Mouse (Mus musculus): ENCODE measurements around the gene Nat8f1.

- TF ChIP-seq CTCF (conservative IDR thresholded peaks at IDR 0.05 in 1 of 2, IDR thresholded peaks at IDR 0.05 in 1 of 2; ENCODE audit: low read depth in 2 of 2, low read length in 2 of 2), result no peak
- no peak for TF ChIP-seq POLR2A (IDR thresholded peaks at IDR 0.05; ENCODE audit: low read depth, low read length)
- TF ChIP-seq ELF1 (IDR thresholded peaks at IDR 0.05; ENCODE audit: low read depth, low read length), result no peak
- TF ChIP-seq CHD2 (IDR thresholded peaks at IDR 0.05; ENCODE audit: low read length), result no peak
- no peak for TF ChIP-seq SIN3A (IDR thresholded peaks at IDR 0.05; ENCODE audit: low read length)
- no peak for TF ChIP-seq KAT2A (IDR thresholded peaks at IDR 0.05; ENCODE audit: insufficient replicate concordance, low read length)
- TF ChIP-seq MAFK (IDR thresholded peaks at IDR 0.05; ENCODE audit: insufficient replicate concordance, low read length), result no peak
- TF ChIP-seq BHLHE40 (IDR thresholded peaks at IDR 0.05; ENCODE audit: low read depth, low read length), result no peak
- TF ChIP-seq EP300 (IDR thresholded peaks at IDR 0.05; ENCODE audit: low read length), result no peak
- TF ChIP-seq RAD21 (IDR thresholded peaks at IDR 0.05; ENCODE audit: low read depth, low read length), result no peak
These were observed 52.4 kb downstream of the Nat8f1 start for GRCm38 (mm10) chr6:85863136-85863535.
